Mouse (Mus musculus): ENCODE results near the gene Pml.

DNA sequence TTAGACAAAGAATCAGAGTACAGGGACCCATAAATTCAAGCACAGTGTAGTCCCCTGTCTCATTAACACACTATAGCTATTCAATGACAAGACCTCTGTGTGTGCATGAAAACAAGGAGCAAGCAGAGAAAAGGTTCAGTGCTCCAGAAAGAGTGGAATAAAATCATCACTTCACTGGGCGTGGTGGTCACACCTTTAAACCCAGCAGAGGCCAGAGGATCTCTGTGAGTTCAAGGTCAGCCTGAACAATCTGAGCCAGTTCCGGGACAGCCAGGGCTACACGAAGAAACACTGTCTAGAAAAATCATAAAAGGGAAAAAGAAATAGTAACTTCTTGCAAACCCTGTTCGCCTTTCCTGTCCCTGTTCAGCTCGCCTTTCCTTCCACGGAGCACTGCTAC, 5.9 kb downstream of the Pml start:
- no peak for TF ChIP-seq GATA1 (IDR thresholded peaks at IDR 0.05; ENCODE audit: borderline replicate concordance, low read length)
- TF ChIP-seq FLI1 (IDR thresholded peaks at IDR 0.05; ENCODE audit: low read length) = no peak
